Mouse (Mus musculus) induced T-regulatory cell, adult 2 months (primary cell): ENCODE data around the gene Gm10382.
"Not testable (repeated sequence)": the region's sequence is repeated elsewhere in the genome, so short reads cannot be mapped to it uniquely, and the experiment has no call there.

ENCODE experiments used
- DNase-seq: peaks from one replicate; pipeline ENCODE4 v3.0.0-alpha.2; 2012; ENCODE audit warnings: low read depth

Gene Gm10382

DNA sequence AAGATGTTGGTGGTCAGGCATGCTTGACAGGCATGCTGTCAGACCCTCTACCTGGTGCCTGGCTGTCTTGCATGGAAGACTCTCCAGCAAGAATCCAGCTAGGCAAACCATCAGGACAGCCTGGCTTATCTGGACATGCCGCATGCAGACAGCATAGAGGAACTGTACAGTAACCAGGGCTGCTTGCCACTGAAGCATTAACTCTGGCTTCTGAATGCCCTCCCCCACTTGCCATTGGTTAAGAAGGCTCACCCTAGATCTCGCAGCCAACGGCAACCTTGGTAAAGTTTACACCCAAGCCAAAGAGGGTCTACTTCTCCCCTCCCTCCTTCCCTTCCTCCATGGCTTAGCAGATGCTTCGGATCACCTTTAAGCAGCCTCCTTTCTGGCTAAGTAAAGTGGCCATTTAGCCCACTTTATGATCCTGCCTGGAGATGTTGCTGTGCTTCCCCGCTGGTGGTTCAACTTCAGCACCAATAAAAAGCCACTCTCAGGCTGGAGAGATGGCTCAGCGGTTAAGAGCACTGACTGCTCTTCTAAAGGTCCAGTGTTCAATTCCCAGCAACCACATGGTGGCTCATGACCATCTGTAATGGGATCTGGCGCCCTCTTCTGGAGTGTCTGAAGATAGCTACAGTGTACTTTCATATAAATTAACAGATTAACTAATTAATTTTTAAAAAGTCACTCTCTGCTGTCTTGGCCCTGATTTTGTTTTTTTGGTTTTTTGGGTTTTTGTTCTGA is 18.0 kb upstream of the Gm10382 start:
- peak; percentile 33 for DNase-seq

DNA sequence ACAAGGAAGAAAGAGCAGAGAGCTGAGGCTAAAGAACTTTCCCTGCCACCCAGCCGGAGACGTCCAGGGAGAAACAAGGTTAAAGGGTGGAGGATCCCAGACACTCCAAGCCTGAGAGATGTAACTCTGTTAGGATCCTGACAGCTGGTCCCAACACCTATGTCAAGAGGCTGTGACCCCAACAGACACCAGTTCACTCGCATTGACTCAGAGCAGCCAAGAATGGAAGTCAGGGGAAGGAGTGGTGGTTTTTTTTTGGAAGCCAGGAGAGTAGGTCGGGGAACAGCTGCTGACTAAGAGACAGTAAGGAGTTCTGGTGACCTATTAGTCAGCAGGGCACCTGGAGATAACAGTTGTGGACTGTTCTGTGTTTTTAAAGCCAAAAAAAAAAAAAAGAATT is 17.1 kb upstream of the Gm10382 start:
- no peak for DNase-seq

DNA sequence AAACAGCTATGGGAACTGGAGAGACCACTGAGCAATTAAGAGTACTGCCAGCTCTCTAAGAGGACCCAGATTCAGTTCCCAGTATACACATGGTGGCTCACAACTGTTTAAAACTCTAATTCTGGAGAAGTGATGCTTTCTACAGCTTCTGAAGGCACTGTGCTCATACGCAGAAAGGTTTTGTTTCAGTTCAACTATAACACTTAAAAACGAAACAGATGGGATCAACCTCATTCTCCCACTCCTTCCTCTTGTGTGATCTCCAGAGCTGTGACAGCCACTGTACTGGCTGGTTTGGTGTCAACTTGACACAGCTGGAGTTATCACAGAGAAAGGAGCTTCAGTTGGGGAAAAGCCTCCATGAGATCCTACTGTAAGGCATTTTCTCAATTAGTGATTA is 13.3 kb upstream of the Gm10382 start:
- peak; percentile 41 for DNase-seq

DNA sequence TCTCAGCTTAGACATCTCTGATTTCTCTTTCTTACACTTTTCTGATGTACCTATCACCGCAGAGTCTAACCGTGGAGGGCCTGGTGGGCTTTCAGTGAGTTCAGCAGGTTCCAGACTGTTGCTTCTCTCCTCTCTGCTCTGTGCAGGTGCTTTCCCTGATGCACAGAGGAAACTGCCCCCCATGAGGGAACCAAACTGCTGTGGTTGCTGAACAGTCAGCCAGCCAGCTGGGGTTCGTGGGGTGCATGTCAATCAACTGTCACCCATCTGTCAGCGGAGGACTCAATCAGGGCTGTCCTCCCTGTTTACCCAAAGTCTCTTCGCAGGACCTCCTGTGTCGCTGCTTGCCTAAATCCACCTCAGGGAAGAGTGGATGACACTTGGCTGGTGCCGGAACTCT is 11.9 kb upstream of the Gm10382 start:
- peak; percentile 44 for DNase-seq

DNA sequence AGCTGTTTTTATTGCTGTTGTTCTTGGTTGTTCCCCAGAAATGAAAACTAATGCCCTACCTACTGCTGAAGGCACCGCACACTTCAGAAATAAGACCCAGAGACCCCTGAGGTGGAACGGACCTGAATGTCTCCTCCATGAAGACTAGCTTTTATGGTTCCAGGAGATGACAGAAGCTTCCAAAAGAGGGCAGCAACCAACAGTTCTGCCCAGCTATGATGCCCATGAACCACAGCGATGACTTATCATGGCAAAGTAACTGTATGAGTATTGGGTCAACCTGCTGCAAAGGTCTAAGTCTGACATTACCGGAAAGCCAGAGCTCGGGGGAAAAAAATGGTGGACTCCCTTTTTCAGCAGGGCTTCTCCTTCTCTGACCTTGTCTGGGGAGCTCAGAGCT is 10.2 kb upstream of the Gm10382 start:
- no peak for DNase-seq

DNA sequence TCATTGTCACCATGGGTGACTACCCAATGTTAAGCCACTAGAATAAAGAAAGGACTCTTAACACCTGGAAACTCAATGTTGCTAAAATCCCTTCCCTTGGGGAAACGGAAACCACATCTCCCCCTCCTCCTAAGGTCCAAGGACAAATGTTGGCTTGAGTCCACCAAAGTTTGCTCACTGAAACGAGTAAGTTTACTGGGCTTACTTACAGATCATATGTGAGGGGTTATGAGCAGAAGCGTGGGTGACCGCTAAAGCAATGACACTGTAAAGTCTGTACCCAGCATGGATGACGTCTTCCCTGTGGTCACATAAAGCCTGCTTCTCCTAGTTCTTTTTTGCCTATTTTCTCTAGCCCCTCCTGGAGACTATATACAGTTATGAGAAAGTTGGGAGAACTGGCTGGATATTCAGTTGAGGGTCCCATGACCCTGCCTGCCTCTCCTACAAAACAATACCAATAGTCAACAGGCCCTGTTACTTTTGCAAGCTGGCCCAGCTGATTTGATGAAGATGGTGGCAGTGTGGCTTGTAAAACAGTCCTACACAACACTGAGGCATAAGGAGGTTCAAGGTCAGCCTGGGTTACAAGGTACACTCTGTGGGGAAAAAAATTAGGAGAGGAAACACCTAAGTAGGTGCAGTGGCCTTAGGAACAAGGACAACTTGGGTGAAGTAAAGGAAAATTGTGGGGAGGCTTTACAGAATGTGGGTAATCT is 7.0 kb upstream of the Gm10382 start:
- DNase-seq: no peak

DNA sequence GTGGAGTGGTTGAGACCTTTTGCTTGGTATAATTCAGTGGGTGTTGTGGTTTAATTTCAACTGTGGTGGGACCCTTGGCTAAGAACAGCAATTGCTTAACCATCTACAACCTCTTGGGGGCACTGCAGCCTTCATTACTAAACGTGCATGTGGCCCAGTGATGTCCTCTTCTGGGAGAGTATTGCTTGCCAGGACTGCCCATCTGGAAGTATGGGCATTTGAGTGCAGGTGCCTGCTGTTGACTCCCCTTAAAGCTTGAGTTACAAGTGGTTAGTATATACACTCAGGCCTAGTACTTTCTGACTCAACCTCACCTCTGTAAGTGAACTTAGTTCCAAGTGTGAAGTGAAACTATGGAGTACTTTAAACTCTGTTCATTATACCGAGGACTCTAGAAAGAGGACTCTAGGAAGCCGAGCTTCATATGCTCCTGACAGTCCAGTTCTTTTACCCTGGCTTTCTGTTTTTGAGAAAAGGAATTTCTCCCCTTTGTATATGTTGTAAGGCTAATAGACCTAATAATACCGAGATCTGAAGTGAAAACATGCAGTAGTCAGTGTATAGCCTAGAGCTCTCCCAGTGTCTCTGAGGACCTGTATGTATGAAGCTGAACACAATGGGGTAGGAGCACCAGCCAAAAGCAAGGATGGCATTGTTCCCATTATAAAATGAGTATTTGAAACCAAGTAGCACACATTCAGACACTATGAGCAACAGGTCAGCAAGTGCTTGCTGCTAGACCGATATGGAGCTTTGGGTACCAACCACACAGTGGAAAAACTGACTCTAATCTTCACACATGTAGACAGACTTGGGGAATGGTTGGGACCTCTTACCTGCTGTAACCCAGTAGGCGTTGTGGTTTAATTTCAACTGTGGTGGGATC is 6.2 kb upstream of the Gm10382 start:
- peak; percentile 77 for DNase-seq

DNA sequence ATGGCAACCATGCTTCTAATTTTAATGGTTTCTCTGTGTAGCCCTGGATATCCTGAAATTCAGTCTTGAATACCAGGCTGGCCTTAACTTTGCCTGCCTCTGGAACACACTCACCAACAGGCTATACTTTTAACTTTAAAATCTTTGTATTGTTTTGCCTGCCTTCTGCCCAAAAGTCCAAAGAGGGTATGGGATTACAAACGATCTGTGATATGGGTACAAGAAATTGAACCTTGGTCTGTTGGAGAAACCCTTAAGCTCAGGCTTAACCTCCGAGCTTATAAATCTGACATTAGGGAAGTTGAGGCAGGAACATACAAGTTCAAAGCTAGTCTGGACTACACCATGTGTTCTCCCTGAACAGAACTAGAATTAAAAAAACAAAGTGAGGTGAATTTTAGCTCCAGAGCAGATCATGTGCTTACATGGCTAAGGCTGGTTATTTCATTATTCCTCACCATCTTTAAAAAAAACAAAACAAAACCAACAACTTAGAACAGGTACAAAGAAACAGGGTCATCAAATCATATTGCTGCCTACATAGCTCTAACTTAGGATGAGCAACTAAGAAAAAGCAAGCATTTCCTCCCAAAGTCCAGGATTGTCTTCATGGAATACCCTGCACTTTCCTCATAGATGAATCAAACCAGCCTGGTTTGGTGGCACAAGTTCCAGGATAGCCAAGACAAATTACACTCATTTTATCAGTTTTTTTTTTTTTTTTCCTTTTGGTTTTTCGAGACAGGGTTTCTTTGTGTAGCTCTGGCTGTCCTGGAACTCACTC is 5.3 kb upstream of the Gm10382 start:
- DNase-seq: no peak

DNA sequence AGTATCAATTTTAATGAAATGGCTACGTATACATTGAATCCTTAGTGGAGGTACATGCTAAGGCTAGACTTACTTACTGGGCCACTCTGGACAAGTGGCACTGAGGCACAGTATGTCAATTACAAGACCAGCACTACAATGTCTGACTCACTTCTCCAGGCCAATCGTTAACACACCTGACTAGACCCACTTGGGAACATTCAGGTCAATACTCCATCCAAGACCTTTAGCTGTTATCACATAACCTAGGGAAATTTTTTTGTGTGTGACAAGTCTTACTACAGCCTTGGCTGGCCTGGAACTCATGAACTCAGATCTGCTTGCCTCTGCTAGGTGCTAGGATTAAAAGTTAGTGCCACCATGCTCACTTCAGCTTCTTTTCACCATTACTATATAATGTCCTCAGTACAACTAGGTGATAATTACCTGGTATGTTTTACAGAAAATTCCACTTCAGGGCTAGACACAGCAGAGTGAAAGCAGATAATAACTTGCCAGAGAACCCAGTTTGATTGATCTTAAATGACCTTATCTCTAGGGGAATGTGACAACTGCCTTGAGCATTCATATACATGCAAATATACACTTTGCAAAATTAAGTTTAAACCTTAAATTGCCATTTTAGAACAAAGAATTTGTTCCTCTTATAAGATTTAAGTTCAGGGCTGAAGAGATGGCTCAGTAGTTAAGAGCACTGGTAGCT is 4.5 kb upstream of the Gm10382 start:
- DNase-seq: peak; percentile 47

DNA sequence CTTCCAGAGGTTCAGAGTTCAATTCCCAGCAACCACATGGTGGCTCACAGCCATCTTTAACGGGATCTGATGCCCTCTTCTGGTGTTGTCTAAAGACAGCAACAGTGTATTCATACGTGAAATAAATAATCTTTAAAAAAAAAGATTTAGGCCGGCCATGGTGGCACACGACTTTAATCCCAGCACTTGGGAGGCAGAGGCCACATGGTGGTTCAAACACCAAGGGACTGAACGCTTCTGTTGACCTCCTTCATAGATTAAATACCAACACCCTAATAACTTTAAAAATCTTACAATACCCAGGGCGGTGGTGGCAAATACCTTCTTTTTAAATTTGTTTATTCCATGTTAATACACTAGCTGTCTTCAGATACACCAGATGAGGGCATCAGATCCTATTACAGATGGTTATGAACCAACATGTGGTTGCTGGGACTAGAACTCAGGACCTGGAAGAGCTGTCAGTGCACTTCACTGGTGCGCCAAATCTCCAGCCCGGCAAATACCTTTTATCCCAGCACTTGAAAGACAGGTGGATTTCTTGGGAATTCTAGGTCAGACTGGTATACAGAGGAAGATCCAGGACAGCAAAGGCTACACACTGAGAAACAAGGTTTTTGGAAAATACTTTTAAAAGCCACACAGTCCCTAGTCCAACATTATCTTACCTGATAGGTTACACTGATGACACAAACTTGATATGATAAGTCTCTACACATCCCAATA is 3.7 kb upstream of the Gm10382 start:
- DNase-seq: peak; percentile 47

DNA sequence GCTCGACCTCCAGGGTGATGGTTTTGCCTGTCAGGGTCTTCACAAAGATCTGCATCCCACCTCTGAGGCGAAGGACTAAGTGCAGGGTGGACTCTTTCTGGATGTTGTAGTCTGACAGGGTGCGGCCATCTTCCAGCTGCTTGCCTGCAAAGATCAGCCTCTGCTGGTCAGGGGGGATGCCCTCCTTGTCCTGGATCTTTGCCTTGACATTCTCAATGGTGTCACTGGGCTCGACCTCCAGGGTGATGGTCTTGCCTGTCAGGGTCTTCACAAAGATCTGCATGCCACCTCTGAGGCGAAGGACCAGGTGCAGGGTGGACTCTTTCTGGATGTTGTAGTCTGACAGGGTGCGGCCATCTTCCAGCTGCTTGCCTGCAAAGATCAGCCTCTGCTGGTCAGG is 1.8 kb upstream of the Gm10382 start:
- DNase-seq: not testable (repeated sequence)

DNA sequence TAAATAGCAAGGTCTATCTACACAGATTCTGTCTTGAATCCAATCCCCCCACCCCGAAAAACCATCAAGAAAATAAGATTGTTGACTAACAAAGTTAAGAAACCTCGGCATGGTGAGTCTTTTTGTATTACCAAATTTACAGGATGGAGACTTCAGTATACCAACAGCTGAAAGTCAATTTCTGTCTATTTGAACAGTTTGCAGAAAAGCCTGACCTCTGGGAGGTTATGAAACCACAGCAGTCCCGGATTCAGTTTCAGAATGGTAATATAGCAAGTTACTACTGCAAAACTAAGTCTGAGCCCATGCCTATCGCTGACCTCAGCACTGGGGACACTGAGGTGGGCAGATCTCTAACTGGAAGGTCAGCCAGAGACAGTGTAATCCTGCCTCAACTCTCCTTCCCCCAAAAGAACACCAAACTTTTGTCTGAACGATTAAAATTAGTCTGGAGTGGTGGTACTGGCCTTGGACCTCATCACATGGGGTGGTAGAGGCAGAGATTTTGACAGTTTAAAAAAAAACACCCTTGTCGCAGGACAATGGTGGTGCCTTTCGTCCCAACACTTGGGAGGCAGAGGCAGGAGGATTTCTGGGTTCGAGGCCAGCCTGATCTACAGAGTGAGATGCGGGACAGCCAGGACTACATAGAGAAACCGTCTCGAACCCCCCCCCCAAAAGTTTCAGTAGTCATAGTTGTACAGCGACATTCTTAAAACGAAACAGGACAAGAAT is 597 bp upstream of the Gm10382 start:
- DNase-seq: peak; percentile 42

DNA sequence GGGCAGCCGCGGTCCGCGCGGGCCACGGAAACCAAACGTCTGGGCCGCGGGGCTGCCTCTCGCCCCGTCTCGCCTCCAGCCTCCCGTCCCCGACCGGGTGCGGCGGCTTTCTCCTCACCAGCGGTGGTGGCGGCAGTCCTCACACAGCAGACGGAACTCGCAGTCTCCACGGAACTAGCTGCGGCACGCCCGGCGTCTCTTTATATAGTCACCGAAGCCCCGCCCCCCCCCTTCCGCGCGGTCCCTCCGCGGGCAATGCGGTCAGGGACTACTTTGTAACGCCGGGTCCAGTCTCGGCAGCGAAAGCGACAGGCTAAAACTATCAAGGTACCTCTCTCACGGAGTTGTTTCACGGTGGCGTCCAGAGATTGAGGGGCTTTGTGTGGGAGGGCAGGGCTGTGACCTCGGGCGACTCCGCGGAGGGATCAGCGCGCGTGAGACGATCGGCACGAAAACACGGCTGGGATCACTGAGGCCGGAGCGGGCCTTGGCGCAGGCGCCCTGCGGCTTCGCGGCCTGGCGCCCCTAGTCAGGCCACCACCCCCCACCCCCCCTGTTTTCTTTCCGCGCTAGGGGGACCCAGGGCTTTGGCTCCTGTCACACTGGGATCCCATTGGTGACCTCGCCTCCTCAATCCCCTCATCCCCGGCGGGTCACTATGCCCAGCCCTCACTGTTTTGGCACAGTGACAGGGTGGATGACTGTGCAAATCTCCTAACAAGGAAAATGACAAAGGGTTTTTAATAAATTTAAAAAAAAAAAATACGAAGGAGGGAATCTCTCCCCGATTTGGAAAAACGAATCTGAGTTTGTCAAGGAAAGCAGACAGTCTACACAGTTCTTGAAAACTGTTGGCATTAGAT is 688 bp downstream of the Gm10382 start, which contains the start of gene Ubc:
TSS of gene Ubc (minus strand) at position 624 of the 863 bp plus-strand sequence.
- peak; percentile 95 for DNase-seq

DNA sequence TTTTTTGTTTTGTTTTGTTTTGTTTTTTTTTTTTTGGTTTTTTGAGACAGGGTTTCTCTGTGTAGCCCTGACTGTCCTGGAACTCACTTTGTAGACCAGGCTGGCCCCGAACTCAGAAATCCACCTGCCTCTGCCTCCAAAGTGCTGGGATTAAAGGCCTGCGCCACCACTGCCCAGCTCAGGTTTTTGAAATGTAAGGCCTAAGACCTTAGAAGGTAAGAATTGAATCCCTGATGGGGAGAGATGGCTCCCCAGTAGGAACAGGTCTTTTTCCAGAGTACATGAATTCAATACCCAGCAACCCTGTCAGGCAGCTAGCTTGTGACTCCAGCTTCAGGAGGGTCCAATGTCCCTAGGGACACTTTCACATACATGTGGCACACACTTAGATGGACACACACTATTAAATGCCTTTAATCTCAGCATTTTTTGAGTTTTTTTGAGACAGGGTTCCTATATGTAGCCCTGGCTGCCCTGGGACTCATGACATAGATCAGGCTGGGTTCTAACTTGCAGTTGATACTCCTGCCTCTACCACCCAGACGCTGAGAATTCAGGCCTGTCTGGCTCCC is 1.9 kb downstream of the Gm10382 start:
- DNase-seq: no peak

DNA sequence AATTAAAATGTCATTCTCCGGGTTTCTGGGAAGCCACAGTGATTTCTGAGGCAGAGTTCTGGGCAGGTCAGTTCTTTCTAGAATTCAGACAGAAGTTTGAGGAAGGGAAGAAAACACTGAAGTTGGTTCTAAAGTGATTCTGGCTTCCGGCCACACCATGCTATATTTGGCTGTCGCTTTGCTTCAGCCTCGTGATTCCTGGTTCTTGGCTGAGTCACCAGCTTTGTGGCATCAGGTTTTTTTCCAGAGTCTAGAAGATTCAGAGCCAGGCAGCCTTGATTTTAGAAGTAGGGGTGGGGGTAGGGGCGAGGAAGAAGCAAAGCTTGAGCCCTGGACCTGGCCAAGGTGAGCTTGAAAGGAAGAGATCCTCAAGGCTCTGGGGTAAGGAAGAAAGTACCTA is 2.5 kb downstream of the Gm10382 start:
- peak; percentile 65 for DNase-seq

DNA sequence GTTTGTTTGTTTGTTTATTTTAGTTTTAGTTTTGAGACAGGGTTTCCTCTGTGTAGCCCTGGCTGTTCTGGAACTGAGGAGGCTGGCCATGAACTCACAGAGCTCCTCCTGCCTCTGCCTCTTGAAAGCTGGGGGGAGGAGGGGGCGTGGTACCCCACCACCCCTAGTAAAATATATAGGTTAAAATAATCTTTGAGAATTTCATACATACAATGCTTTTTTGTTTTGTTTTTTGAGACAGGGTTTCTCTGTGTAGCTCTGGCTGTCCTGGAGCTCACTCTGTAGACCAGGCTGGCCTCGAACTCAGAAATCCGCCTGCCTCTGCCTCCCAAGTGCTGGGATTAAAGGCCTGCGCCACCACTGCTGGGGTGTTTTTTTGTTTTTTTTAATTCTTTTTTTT is 3.1 kb downstream of the Gm10382 start:
- DNase-seq: not testable (repeated sequence)

DNA sequence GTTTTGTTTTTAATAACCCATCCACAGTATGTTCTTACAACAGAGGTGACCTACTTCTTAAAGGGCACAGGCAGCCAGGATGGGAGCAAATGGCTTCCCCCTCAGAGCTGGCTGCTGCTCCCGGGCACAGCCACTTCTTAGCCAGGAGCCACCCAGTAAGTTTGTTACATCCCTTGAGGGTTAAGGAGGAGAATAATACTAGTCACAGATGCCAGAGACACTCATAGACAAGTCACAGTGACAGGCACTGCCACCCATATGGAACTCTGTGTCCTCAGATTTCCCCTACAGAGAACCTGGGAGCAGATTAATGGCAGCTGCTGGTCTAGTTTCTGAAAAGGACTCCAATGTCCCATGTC is 3.5 kb downstream of the Gm10382 start:
- DNase-seq: no peak

DNA sequence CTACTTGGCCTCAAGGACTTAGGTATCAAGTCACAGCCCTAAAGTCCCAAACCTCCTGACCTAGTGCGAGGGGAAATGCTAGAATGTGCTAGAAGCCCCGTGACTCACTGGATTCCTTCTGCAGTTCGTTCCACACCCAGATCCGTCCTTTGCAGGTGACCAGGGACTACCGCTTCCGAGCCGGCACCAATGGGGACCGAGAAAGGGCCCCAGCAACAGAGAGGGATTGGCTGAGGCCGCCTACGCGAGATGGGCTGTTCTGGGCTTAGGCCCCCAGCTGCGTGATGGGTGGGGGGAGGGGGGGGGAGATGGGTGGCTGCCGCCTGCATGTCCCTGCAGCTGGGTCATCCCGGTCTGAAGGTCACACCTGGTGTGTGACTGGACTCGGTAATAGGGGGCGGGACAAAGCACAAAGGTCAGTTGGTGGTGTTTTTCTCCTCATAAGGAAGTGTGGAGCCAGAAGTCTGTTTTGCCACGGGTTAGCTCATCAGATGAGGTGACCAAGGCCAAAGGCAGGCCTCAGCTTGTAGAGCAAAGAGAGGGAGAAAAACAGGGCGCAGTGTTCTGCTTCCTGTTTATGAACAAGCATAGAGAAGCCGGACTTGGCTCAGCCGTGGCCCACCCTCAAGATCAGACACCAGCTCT is 4.0 kb downstream of the Gm10382 start:
- DNase-seq: peak; percentile 97
